Comparison of ENCODE assay signal across 9 mouse cellular contexts in the genomic region with DNA sequence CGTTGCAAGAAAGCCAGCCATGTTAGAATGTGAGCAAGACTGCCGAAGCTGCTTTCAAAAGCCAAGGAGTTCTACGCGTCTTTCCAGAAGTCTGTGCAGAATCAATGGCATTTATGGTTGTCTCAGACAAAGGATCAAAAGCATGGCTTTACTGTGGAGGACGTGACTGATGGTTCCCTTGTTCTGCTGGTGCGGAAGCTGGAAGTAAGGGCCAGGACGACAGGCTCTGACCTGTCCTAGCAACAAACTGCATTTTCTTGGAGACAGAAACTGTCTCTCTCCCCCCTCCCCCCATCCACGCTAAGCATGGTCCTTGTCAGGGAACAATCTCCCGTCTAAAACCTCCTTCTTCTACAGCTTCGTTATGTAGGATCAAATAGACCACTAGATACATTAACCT.
DNase-seq lines count a peak whose midpoint lies in the region; ATAC-seq lines count a peak whose summit lies in the region.
"Had no signal": no experiment of that assay in that cellular context is flagged by ENCODE, and none has a peak within 500 bp of the region (broad histone marks: within the 10 kb centered on the region; RNA-seq: fewer than 3 reads in every experiment).

No protein-coding gene starts in this region.

- peak overlapping the region; percentile 29 for H3K4me2 ChIP-seq in heart, embryonic 16.5 days (ENCODE audit: low read depth, low read length)
- H3K4me2 ChIP-seq in hindbrain, embryonic 14.5 days (replicated peaks): peak overlapping the region; percentile 46

- ATAC-seq in heart, embryonic 16.5 days (replicated peaks; ENCODE audit: extremely low read depth, insufficient read depth, low FRiP score): no peak
- peak; percentile 55; the same call in 1 of the 2 replicates for ATAC-seq in hindbrain, embryonic 14.5 days (ENCODE audit: low FRiP score)

- no peak overlapping the region for H3K4me3 ChIP-seq in heart, embryonic 16.5 days (ENCODE audit: low read length)
- H3K4me3 ChIP-seq in hindbrain, embryonic 14.5 days (replicated peaks; ENCODE audit: low read length): peak overlapping the region; percentile 12

- H3K9ac ChIP-seq in heart, embryonic 16.5 days (ENCODE audit: low read length): no peak overlapping the region
- peak overlapping the region; percentile 44 for H3K9ac ChIP-seq in hindbrain, embryonic 14.5 days

- WGBS in heart, embryonic 16.5 days: 35% methylated on average over 10 of the region's 10 CpGs
- WGBS in hindbrain, embryonic 14.5 days: 12% methylated on average over 10 of the region's 10 CpGs

- no peak for DNase-seq in heart, postnatal 4 days
- peak; percentile 65 for DNase-seq in embryo, embryonic 11 days
- peak; percentile 57 for DNase-seq in hindbrain, embryonic 14.5 days (ENCODE audit: low spot score)
- DNase-seq in neural tube, embryonic 10.5 days (ENCODE audit: extremely low spot score, low spot score): peak; percentile 49
- no peak for DNase-seq in thymus, postnatal 25 days
- no peak for DNase-seq in kidney, postnatal 25 days
- DNase-seq in urinary bladder, adult 2 months (ENCODE audit: low spot score): no peak
- DNase-seq: thymus, adult 18-20 months had no signal

- no peaks in the 10 kb centered on the region for H3K36me3 ChIP-seq in heart, embryonic 16.5 days (ENCODE audit: control insufficient read depth, insufficient read depth)
- H3K36me3 ChIP-seq in hindbrain, embryonic 14.5 days (replicated peaks; ENCODE audit: control insufficient read depth, insufficient read depth): no peaks in the 10 kb centered on the region

- no peaks in the 10 kb centered on the region for H3K4me1 ChIP-seq in heart, embryonic 16.5 days (ENCODE audit: control insufficient read depth, insufficient read depth, low read length)
- peaks cover 10% of the 10 kb centered on the region; the same call in 1 of the 2 replicates for H3K4me1 ChIP-seq in hindbrain, embryonic 14.5 days (replicated peaks; ENCODE audit: control insufficient read depth, insufficient read depth, low read length)

- H3K27ac ChIP-seq in heart, embryonic 16.5 days (ENCODE audit: low read length): no peak overlapping the region
- H3K27ac ChIP-seq in hindbrain, embryonic 14.5 days: peak overlapping the region; percentile 22; the same call in 1 of the 2 replicates

- no peaks in the 10 kb centered on the region for H3K27me3 ChIP-seq in heart, embryonic 16.5 days (ENCODE audit: control insufficient read depth, insufficient read depth, low read length)
- H3K27me3 ChIP-seq in hindbrain, embryonic 14.5 days (ENCODE audit: control insufficient read depth, insufficient read depth, low read length): no peaks in the 10 kb centered on the region

- no peaks in the 10 kb centered on the region for H3K9me3 ChIP-seq in heart, embryonic 16.5 days (replicated peaks; ENCODE audit: control insufficient read depth, low read length)
- no peaks in the 10 kb centered on the region for H3K9me3 ChIP-seq in hindbrain, embryonic 14.5 days (ENCODE audit: control insufficient read depth, low read length)

Comparison
In these comparisons a context has a peak if more than half of its experiments do, and no peak if none do; other contexts are left out.
1. DNase-seq: peak in embryo, embryonic 11 days (single experiment), hindbrain, embryonic 14.5 days (single experiment) and neural tube, embryonic 10.5 days (single experiment); none in heart, postnatal 4 days (single experiment), thymus, postnatal 25 days (single experiment), kidney, postnatal 25 days (0 of 2) and urinary bladder, adult 2 months (single experiment).